Mouse (Mus musculus) adipose tissue, adult 10 weeks (tissue): ENCODE data around the gene Gm4881. TPM values are rescaled to one million over a fixed set of nuclear protein-coding genes. Genes with fewer than 3 reads are reported as not detected.

Experiments
- polyA plus RNA-seq: library from polyadenylated mRNA; stranded (reverse); fragments of 350-450 nt; fragmentation: Illumina TruSeq; extraction: RNeasy Lipid Tissue Mini Kit (QIAGEN cat#74804); gene quantifications from one replicate; pipeline ENCODE4 v1.2.3, GENCODE M21; 2014; ENCODE audit warnings: low read depth, low replicate concordance

The Gm4881 gene
- polyA plus RNA-seq = not detected

GRCm38 (mm10) chr7:24944257-24944950 is at the start of gene Gm4881:
Gene Gm4881, minus strand, starts transcription at chr7:24944494.

GRCm38 (mm10) chr7:24971972-24972893 is 27.9 kb upstream of the Gm4881 start, which contains the start of gene Rabac1:
Gene Rabac1, minus strand, starts transcription at chr7:24972754.

GRCm38 (mm10) chr7:24902630-24903443 is 41.5 kb downstream of the Gm4881 start, which contains the start of gene Arhgef1:
Gene Arhgef1, plus strand, starts transcription at chr7:24902912.

GRCm38 (mm10) chr7:24897224-24897623 is 47.1 kb downstream of the Gm4881 start, which contains the start of gene Cd79a:
Gene Cd79a, plus strand, starts transcription at chr7:24897381.

GRCm38 (mm10) chr7:24883896-24884692 is 60.2 kb downstream of the Gm4881 start, which contains the start of gene Rps19:
Gene Rps19, plus strand, starts transcription at chr7:24884371.

Other genes starting within 250 kb of the Gm4881 start
- 1.4 TPM for gene BC049730, start 235.3 kb downstream of the Gm4881 start, polyA plus RNA-seq
- gene Gm4763, start 217.6 kb downstream of the Gm4881 start, polyA plus RNA-seq = 1.3 TPM
- 1.2 TPM for gene Cd177, start 184.2 kb downstream of the Gm4881 start, polyA plus RNA-seq
- gene Ceacam10, start 167.3 kb downstream of the Gm4881 start, polyA plus RNA-seq = 509 TPM
- 1.8 TPM for gene Gm9844, start 82.3 kb downstream of the Gm4881 start, polyA plus RNA-seq
- 8.7 TPM for gene Lypd4, start 74.6 kb downstream of the Gm4881 start, polyA plus RNA-seq
- 1.4 TPM for gene Dmrtc2, start 74.4 kb downstream of the Gm4881 start, polyA plus RNA-seq
- 1,055 TPM for gene Rps19, start 60.1 kb downstream of the Gm4881 start, polyA plus RNA-seq
- 0.69 TPM for gene Cd79a, start 47.1 kb downstream of the Gm4881 start, polyA plus RNA-seq
- 85.9 TPM for gene Arhgef1, start 41.6 kb downstream of the Gm4881 start, polyA plus RNA-seq
- 305 TPM for gene Rabac1, start 28.3 kb upstream of the Gm4881 start, polyA plus RNA-seq
- gene Atp1a3, start 61.5 kb upstream of the Gm4881 start, polyA plus RNA-seq = 2.9 TPM
- gene Grik5, start 127.9 kb upstream of the Gm4881 start, polyA plus RNA-seq = 8.7 TPM
- gene Zfp574, start 128.1 kb upstream of the Gm4881 start, polyA plus RNA-seq = 12.5 TPM
- gene Pou2f2, start 235.2 kb upstream of the Gm4881 start, polyA plus RNA-seq = 1.4 TPM